Mouse (Mus musculus) central nervous system, embryonic 18 days (tissue): ENCODE measurements around the gene Prh1. TPM values are rescaled to one million over a fixed set of nuclear protein-coding genes. Genes with fewer than 3 reads are reported as not detected.

Source experiments
- polyA plus RNA-seq: library from polyadenylated mRNA; depleted of rRNA; stranded (reverse); fragments of >200 nt; gene quantifications from 2 replicates; pipeline ENCODE4 v1.2.3, GENCODE M21; 2012; rRNA removed

Gene Prh1
- not detected in 2 replicates for polyA plus RNA-seq

DNA sequence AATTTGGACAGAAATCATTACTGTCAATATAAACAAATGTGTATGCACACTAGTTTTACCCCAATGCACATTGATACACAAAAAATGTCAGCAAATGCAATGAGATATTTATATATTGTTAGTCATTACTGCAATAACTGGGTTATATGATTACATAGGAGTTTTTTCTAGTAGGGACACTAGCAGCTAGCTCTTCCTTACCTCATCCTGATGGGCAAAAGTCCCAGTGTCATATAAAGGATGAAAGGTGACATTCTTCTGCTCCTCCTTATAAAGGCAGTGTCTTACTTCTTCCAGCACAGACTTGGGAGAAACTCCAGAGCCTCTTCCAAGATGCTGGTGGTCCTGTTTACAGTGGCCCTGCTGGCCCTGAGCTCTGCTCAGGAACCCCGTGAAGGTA is at the start of gene Prh1:
Prh1 (plus strand) TSS at position 301 of the 400 bp plus-strand sequence.

DNA sequence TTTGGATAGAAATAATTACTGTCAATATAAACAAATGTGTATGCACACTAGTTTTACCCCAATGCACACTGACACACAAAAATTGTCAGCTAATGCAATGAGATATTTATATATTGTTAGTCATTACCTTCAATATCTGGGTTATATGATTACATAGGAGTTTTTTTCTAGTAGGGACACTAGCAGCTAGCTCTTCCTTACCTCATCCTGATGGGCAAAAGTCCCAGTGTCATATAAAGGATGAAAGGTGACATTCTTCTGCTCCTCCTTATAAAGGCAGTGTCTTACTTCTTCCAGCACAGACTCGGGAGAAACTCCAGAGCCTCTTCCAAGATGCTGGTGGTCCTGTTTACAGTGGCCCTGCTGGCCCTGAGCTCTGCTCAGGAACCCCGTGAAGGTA is 26.0 kb downstream of the Prh1 start, which contains the start of gene Prp2:
Prp2 (plus strand) TSS at position 301 of the 400 bp plus-strand sequence.

Other genes with a start within 250 kb of the Prh1 start
- gene Gm8882, start 205.7 kb upstream of the Prh1 start, polyA plus RNA-seq: not detected in 2 replicates
- gene Prp2, start 26.1 kb downstream of the Prh1 start, polyA plus RNA-seq: not detected in 2 replicates
- not detected in 2 replicates for gene A630073D07Rik, start 81.7 kb downstream of the Prh1 start, polyA plus RNA-seq
- gene Tas2r120, start 87.1 kb downstream of the Prh1 start, polyA plus RNA-seq: not detected in 2 replicates
- gene Tas2r121, start 131.2 kb downstream of the Prh1 start, polyA plus RNA-seq: not detected in 2 replicates
- not detected in 2 replicates for gene Tas2r122, start 142.1 kb downstream of the Prh1 start, polyA plus RNA-seq
- not detected in 2 replicates for gene Tas2r115, start 168.2 kb downstream of the Prh1 start, polyA plus RNA-seq
- gene Tas2r124, start 184.9 kb downstream of the Prh1 start, polyA plus RNA-seq: not detected in 2 replicates
- gene Tas2r102, start 192.3 kb downstream of the Prh1 start, polyA plus RNA-seq: not detected in 2 replicates
- not detected in 2 replicates for gene Tas2r136, start 208.4 kb downstream of the Prh1 start, polyA plus RNA-seq
- gene Tas2r117, start 233.0 kb downstream of the Prh1 start, polyA plus RNA-seq: not detected in 2 replicates